Mouse (Mus musculus) adrenal gland, postnatal 14 days (tissue): ENCODE results near the gene Gtf2f1. TPM values are rescaled to one million over a fixed set of nuclear protein-coding genes. Genes with fewer than 3 reads are reported as not detected.
A peak's percentile ranks its signal among the peaks of the same experiment; 100 is the strongest.
"Not testable (repeated sequence)": the region's sequence is repeated elsewhere in the genome, so short reads cannot be mapped to it uniquely, and the experiment has no call there.

Experiments used
- DNase-seq: peaks from one replicate; pipeline ENCODE4 v3.0.0; 2021; ENCODE audit warnings: mixed read lengths
- long read RNA-seq, 2 experiments: library from polyadenylated mRNA; stranded (forward); transcript quantifications; one replicate each; pipeline ENCODE4 v2.0.0; 2021
- total RNA-seq: library from RNA; stranded (reverse); gene quantifications from 2 replicates; pipeline ENCODE4 v1.2.3, GENCODE M21; 2021

Gtf2f1 gene
- 53.7 and 63.7 TPM in 2 replicates for total RNA-seq
- long read RNA-seq, experiment 1, transcript Gtf2f1-201 (13 exons, 1,717 nt), result major isoform, 103 of 145 reads
- long read RNA-seq, experiment 1, partial matches to known transcripts, result 7 of 145 reads
- long read RNA-seq, experiment 1, other reads (novel, unspliced or antisense), result 35 of 145 reads
- long read RNA-seq, experiment 2, transcript Gtf2f1-201 (13 exons, 1,717 nt), result major isoform, 78 of 95 reads
- long read RNA-seq, experiment 2, partial matches to known transcripts, result 5 of 95 reads
- long read RNA-seq, experiment 2, other reads (novel, unspliced or antisense), result 12 of 95 reads

- peak; percentile 96 for DNase-seq
These were observed at the start of gene Gtf2f1, which contains the start of gene Gm17949 for GRCm38 (mm10) chr17:57011236-57012141. TSS of gene Gtf2f1 (minus strand) at chr17:57011288. TSS of gene Gm17949 (plus strand) at chr17:57011469.

GRCm38 (mm10) chr17:57060231-57060801 lies 49.2 kb upstream of the Gtf2f1 start:
- DNase-seq, result peak; percentile 96

- DNase-seq, result peak; percentile 87
These were observed 48.4 kb upstream of the Gtf2f1 start, which contains the start of gene Slc25a23 for GRCm38 (mm10) chr17:57059486-57059977. TSS of gene Slc25a23 (minus strand) at chr17:57059863.

- peak; percentile 59 for DNase-seq
These were observed 47.9 kb upstream of the Gtf2f1 start, which contains the start of gene Crb3 for GRCm38 (mm10) chr17:57058891-57059485. TSS of gene Crb3 (plus strand) at chr17:57059105.

- no peak for DNase-seq
These were observed 45.2 kb upstream of the Gtf2f1 start for GRCm38 (mm10) chr17:57056246-57056645.

GRCm38 (mm10) chr17:57051679-57052078 lies 40.6 kb upstream of the Gtf2f1 start:
- not testable (repeated sequence) for DNase-seq

- no peak for DNase-seq
These were observed 37.7 kb upstream of the Gtf2f1 start for GRCm38 (mm10) chr17:57048816-57049215.

- DNase-seq, result peak; percentile 35
These were observed 36.3 kb upstream of the Gtf2f1 start for GRCm38 (mm10) chr17:57047406-57047805.

- no peak for DNase-seq
These were observed 30.5 kb upstream of the Gtf2f1 start, which contains the start of gene Slc25a41 for GRCm38 (mm10) chr17:57041554-57041953. TSS of gene Slc25a41 (minus strand) at chr17:57041654.

- DNase-seq, result no peak
These were observed 27.9 kb upstream of the Gtf2f1 start for GRCm38 (mm10) chr17:57038978-57039377.

GRCm38 (mm10) chr17:57032854-57033253 lies 21.8 kb upstream of the Gtf2f1 start:
- DNase-seq, result no peak

- DNase-seq, result peak; percentile 99
These were observed 20.8 kb upstream of the Gtf2f1 start for GRCm38 (mm10) chr17:57031661-57032420.

GRCm38 (mm10) chr17:57030931-57031660 lies 20.0 kb upstream of the Gtf2f1 start, which contains the start of gene Khsrp:
TSS of gene Khsrp (minus strand) at chr17:57031522.
- DNase-seq, result peak; percentile 71

- peak; percentile 52 for DNase-seq
These were observed 18.6 kb upstream of the Gtf2f1 start for GRCm38 (mm10) chr17:57029691-57030090.

GRCm38 (mm10) chr17:57027471-57027870 lies 16.4 kb upstream of the Gtf2f1 start:
- DNase-seq, result no peak

GRCm38 (mm10) chr17:57020960-57021359 lies 9.9 kb upstream of the Gtf2f1 start:
- DNase-seq, result no peak

GRCm38 (mm10) chr17:57019693-57020092 lies 8.6 kb upstream of the Gtf2f1 start:
- no peak for DNase-seq

GRCm38 (mm10) chr17:57012245-57012795 lies 1.2 kb upstream of the Gtf2f1 start:
- no peak for DNase-seq

- DNase-seq, result peak; percentile 40
These were observed 215 bp downstream of the Gtf2f1 start for GRCm38 (mm10) chr17:57010911-57011235.
